Comparison of ENCODE assay signal across 10 mouse cellular contexts in genomic region chr3:104319377-104319776, GRCm38 (mm10).
DNase-seq lines count a peak whose midpoint lies in the region; ATAC-seq and TF ChIP-seq lines count a peak whose summit lies in the region.
"Had no signal": no experiment of that assay in that cellular context is flagged by ENCODE, and none has a peak within 500 bp of the region (broad histone marks: within the 10 kb centered on the region; RNA-seq: fewer than 3 reads in every experiment).

No protein-coding gene starts in this region.

- H3K4me3 ChIP-seq in liver, embryonic 11.5 days (ENCODE audit: low read depth, low read length) = no peak overlapping the region
- no peak overlapping the region for H3K4me3 ChIP-seq in forebrain, postnatal 0 days (ENCODE audit: low read depth, low read length)
- no peak overlapping the region for H3K4me3 ChIP-seq in lung, embryonic 15.5 days
- H3K4me3 ChIP-seq in stomach, postnatal 0 days (ENCODE audit: low read depth, low read length) = no peak overlapping the region
- no peak overlapping the region for H3K4me3 ChIP-seq in limb, embryonic 10.5 days
- H3K4me3 ChIP-seq: left cerebral cortex, adult 2 months; neural tube, embryonic 15.5 days had no signal

- no peak for ATAC-seq in liver, embryonic 11.5 days (replicated peaks; ENCODE audit: low FRiP score)
- peak; percentile 70; the same call in 1 of the 2 replicates for ATAC-seq in forebrain, postnatal 0 days
- peak; percentile 59; the same call in 1 of the 2 replicates for ATAC-seq in lung, embryonic 15.5 days (ENCODE audit: borderline replicate concordance, extremely low read depth, low FRiP score, low TSS enrichment)
- 0 out of 2 replicates have a peak, but pooled peaks have one; percentile 15 for ATAC-seq in stomach, postnatal 0 days (ENCODE audit: low FRiP score, low TSS enrichment)
- ATAC-seq: inflammation-experienced regulatory T-cells, adult 6 months had no signal

- no peaks in the 10 kb centered on the region for H3K36me3 ChIP-seq in liver, embryonic 11.5 days (ENCODE audit: control insufficient read depth, insufficient read depth, low read length)
- H3K36me3 ChIP-seq in forebrain, postnatal 0 days (ENCODE audit: insufficient read depth) = no peaks in the 10 kb centered on the region
- H3K36me3 ChIP-seq in lung, embryonic 15.5 days = no peaks in the 10 kb centered on the region
- H3K36me3 ChIP-seq in stomach, postnatal 0 days (ENCODE audit: control insufficient read depth, insufficient read depth, low read length) = no peaks in the 10 kb centered on the region
- no peaks in the 10 kb centered on the region for H3K36me3 ChIP-seq in limb, embryonic 10.5 days
- H3K36me3 ChIP-seq: neural tube, embryonic 15.5 days had no signal

- H3K27me3 ChIP-seq in liver, embryonic 11.5 days (replicated peaks; ENCODE audit: control insufficient read depth, insufficient read depth, low read length) = no peaks in the 10 kb centered on the region
- no peaks in the 10 kb centered on the region for H3K27me3 ChIP-seq in forebrain, postnatal 0 days (ENCODE audit: insufficient read depth, low read length)
- H3K27me3 ChIP-seq in lung, embryonic 15.5 days = no peaks in the 10 kb centered on the region
- H3K27me3 ChIP-seq in stomach, postnatal 0 days (ENCODE audit: control insufficient read depth, insufficient read depth, low read length) = no peaks in the 10 kb centered on the region
- no peaks in the 10 kb centered on the region for H3K27me3 ChIP-seq in limb, embryonic 10.5 days (ENCODE audit: low read depth, poor library complexity, severe bottlenecking)
- H3K27me3 ChIP-seq: neural tube, embryonic 15.5 days had no signal

- H3K27ac ChIP-seq in liver, embryonic 11.5 days (ENCODE audit: low read depth, low read length) = no peak overlapping the region
- H3K27ac ChIP-seq in forebrain, postnatal 0 days (ENCODE audit: low read depth, low read length) = peak overlapping the region; percentile 29; the same call in 1 of the 2 replicates
- H3K27ac ChIP-seq in lung, embryonic 15.5 days = peak overlapping the region; percentile 39
- H3K27ac ChIP-seq in stomach, postnatal 0 days (replicated peaks) = no peak overlapping the region
- H3K27ac ChIP-seq in limb, embryonic 10.5 days = no peak overlapping the region
- H3K27ac ChIP-seq: left cerebral cortex, adult 2 months; neural tube, embryonic 15.5 days had no signal

- H3K4me2 ChIP-seq in liver, embryonic 11.5 days = peak overlapping the region; percentile 28; the same call in 1 of the 2 replicates
- H3K4me2 ChIP-seq in forebrain, postnatal 0 days (ENCODE audit: low read depth) = 0 out of 2 replicates have a peak overlapping the region, but pooled peaks have one; percentile 17
- 0 out of 2 replicates have a peak overlapping the region, but pooled peaks have one; percentile 21 for H3K4me2 ChIP-seq in lung, embryonic 15.5 days
- no peak overlapping the region; the same call in 1 of the 2 replicates for H3K4me2 ChIP-seq in stomach, postnatal 0 days (replicated peaks; ENCODE audit: low read depth)
- H3K4me2 ChIP-seq: neural tube, embryonic 15.5 days had no signal

- no peaks in the 10 kb centered on the region for H3K9me3 ChIP-seq in liver, embryonic 11.5 days (ENCODE audit: control insufficient read depth, low read length)
- H3K9me3 ChIP-seq in forebrain, postnatal 0 days (ENCODE audit: low read length) = no peaks in the 10 kb centered on the region
- H3K9me3 ChIP-seq in lung, embryonic 15.5 days = no peaks in the 10 kb centered on the region
- no peaks in the 10 kb centered on the region for H3K9me3 ChIP-seq in stomach, postnatal 0 days (ENCODE audit: control insufficient read depth, low read length)
- H3K9me3 ChIP-seq in limb, embryonic 10.5 days (replicated peaks) = no peaks in the 10 kb centered on the region
- H3K9me3 ChIP-seq: neural tube, embryonic 15.5 days had no signal

- H3K9ac ChIP-seq in liver, embryonic 11.5 days (ENCODE audit: low read depth, low read length) = no peak overlapping the region
- H3K9ac ChIP-seq in forebrain, postnatal 0 days = no peak overlapping the region
- no peak overlapping the region for H3K9ac ChIP-seq in lung, embryonic 15.5 days
- no peak overlapping the region for H3K9ac ChIP-seq in stomach, postnatal 0 days (ENCODE audit: low read length)
- H3K9ac ChIP-seq: neural tube, embryonic 15.5 days had no signal

- TF ChIP-seq EP300 in stomach, postnatal 0 days (optimal IDR thresholded peaks at IDR 0.05) = no peak

- DNase-seq in liver, embryonic 11.5 days (ENCODE audit: low spot score) = no peak
- DNase-seq in liver = no peak
- DNase-seq in forebrain, postnatal 0 days = peak; percentile 25
- no peak for DNase-seq in stomach, postnatal 0 days (ENCODE audit: low spot score)
- DNase-seq in limb, embryonic 10.5 days (ENCODE audit: low spot score) = no peak
- no peak for DNase-seq in cerebellum, postnatal 14 days

- TF ChIP-seq CTCF in forebrain, postnatal 0 days (IDR thresholded peaks at IDR 0.05; ENCODE audit: low read depth) = no peak
- no peak for TF ChIP-seq CTCF in stomach, postnatal 0 days (IDR thresholded peaks at IDR 0.05; ENCODE audit: low read depth)

- WGBS in liver, embryonic 11.5 days = 48% methylated on average over 6 of the region's 6 CpGs
- 22% methylated on average over 6 of the region's 6 CpGs for WGBS in forebrain, postnatal 0 days
- 24% methylated on average over 6 of the region's 6 CpGs for WGBS in lung, embryonic 15.5 days
- WGBS in stomach, postnatal 0 days = 40% methylated on average over 6 of the region's 6 CpGs
- 72% methylated on average over 6 of the region's 6 CpGs for WGBS in limb, embryonic 10.5 days

- H3K4me1 ChIP-seq in liver, embryonic 11.5 days (replicated peaks; ENCODE audit: control insufficient read depth, insufficient read depth, low read length) = peaks cover 6% of the 10 kb centered on the region; the same call in 1 of the 2 replicates
- H3K4me1 ChIP-seq in forebrain, postnatal 0 days (ENCODE audit: insufficient read depth) = peaks cover 17% of the 10 kb centered on the region
- peaks cover 27% of the 10 kb centered on the region for H3K4me1 ChIP-seq in lung, embryonic 15.5 days
- H3K4me1 ChIP-seq in stomach, postnatal 0 days (replicated peaks; ENCODE audit: control insufficient read depth, insufficient read depth) = no peaks in the 10 kb centered on the region; the same call in 1 of the 2 replicates
- peaks cover 14% of the 10 kb centered on the region for H3K4me1 ChIP-seq in limb, embryonic 10.5 days

Comparison
In these comparisons a context has a peak if more than half of its experiments do, and no peak if none do; other contexts are left out.
1. H3K27ac ChIP-seq: peak in forebrain, postnatal 0 days (single experiment) and lung, embryonic 15.5 days (single experiment); none in liver, embryonic 11.5 days (single experiment), stomach, postnatal 0 days (single experiment) and limb, embryonic 10.5 days (single experiment).